Mouse (Mus musculus) midbrain, embryonic 12.5 days (tissue): ENCODE measurements around the gene Gm17349. TPM values are rescaled to one million over a fixed set of nuclear protein-coding genes. Genes with fewer than 3 reads are reported as not detected.

Experiments used
- ATAC-seq: fragments of 200-750 bp; cut with Nextera tagmentation; 2 replicates; pipeline ENCODE4 v1.8.0; 2017; ENCODE audit warnings: low read depth, moderate TSS enrichment, moderate library complexity; ENCODE audit not compliant: low FRiP score
- H3K27ac ChIP-seq: fragments of 300-500 bp; sonication (generic); replicated peaks from 2 replicates; pipeline ENCODE4 v1.5.1; 2016; ENCODE audit warnings: mild to moderate bottlenecking
- H3K27me3 ChIP-seq: fragments of 300-500 bp; sonication (generic); 2 replicates; pipeline ENCODE4 v1.6.1; 2016; ENCODE audit warnings: mild to moderate bottlenecking
- H3K36me3 ChIP-seq: fragments of 300-500 bp; sonication (generic); 2 replicates; pipeline ENCODE4 v1.6.1; 2016
- H3K4me1 ChIP-seq: fragments of 300-500 bp; sonication (generic); 2 replicates; pipeline ENCODE4 v1.6.1; 2016
- H3K4me2 ChIP-seq: fragments of 300-500 bp; sonication (generic); replicated peaks from 2 replicates; pipeline ENCODE4 v1.6.1; 2016; ENCODE audit warnings: mild to moderate bottlenecking, moderate library complexity
- H3K4me3 ChIP-seq: fragments of 300-500 bp; sonication (generic); 2 replicates; pipeline ENCODE4 v1.5.1; 2016; ENCODE audit warnings: mild to moderate bottlenecking
- H3K9ac ChIP-seq: fragments of 300-500 bp; sonication (generic); replicated peaks from 2 replicates; pipeline ENCODE4 v1.6.1; 2016; ENCODE audit warnings: mild to moderate bottlenecking, moderate library complexity
- H3K9me3 ChIP-seq: fragments of 300-500 bp; sonication (generic); 2 replicates; pipeline ENCODE4 v1.6.1; 2016; ENCODE audit warnings: mild to moderate bottlenecking
- WGBS: fragments of 180-500 bp; shearing (Covaris S2); methylation state at CpG from one replicate; pipeline ENCODE4 v1.1.7; 2016; 5-methylcytosine and 5-hydroxymethylcytosine counted together
- polyA plus RNA-seq: library from polyadenylated mRNA; unstranded; fragments of >200 nt; fragmentation: Nextera tagmentation; extraction: Ambion mirVana; gene quantifications from 2 replicates; pipeline ENCODE4 v1.2.1, GENCODE M21; 2016

Gm17349 gene
- polyA plus RNA-seq, 1 experiment from 2014 or later, result not detected

DNA sequence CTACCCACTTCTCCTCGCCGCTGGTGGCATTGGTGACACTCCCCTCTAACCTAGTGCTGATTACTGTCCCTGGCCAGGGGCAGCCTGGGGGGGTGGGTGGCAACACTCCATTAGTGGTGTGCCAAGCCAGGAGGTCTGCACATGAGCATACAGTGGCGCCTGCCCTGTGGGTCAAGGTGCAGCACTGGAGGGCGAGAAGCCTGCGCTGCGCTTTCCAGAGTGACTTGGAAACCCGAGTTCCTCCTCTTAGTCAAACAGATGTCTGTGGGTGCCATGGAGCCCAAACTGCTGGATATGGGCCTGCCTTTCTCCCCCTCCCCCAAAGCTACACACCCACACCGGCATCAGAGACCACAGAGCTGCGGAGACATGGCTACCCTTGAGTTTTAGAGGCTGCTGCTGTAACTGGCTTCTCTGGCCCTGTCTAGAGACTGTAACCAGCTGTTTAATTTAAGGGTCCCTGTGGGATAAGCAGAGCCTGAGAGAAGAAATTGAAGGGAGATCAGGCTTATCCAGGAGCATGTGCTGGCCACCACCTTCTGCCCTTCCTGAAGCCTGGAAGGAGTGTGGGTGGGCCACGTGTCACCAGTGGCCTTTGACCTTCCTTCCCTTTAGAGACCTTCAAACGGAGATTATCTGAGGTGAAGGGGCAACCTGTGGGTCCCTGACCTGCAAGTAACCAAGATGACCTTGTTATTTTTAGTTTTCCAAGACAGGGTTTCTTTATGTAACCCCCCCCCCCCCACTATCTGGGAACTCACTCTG lies 10.9 kb upstream of the Gm17349 start:
- ATAC-seq, result no peak
- no peak overlapping the region for H3K4me3 ChIP-seq
- no peak overlapping the region for H3K4me2 ChIP-seq
- no peaks in the 10 kb centered on the region for H3K27me3 ChIP-seq
- peaks cover 77% of the 10 kb centered on the region for H3K36me3 ChIP-seq
- H3K9me3 ChIP-seq, result no peaks in the 10 kb centered on the region
- H3K9ac ChIP-seq, result no peak overlapping the region
- H3K4me1 ChIP-seq, result peaks cover 17% of the 10 kb centered on the region
- 80% methylated on average over 11 of the region's 11 CpGs for WGBS
- peak overlapping the region; percentile 40; the same call in 1 of the 2 replicates for H3K27ac ChIP-seq

DNA sequence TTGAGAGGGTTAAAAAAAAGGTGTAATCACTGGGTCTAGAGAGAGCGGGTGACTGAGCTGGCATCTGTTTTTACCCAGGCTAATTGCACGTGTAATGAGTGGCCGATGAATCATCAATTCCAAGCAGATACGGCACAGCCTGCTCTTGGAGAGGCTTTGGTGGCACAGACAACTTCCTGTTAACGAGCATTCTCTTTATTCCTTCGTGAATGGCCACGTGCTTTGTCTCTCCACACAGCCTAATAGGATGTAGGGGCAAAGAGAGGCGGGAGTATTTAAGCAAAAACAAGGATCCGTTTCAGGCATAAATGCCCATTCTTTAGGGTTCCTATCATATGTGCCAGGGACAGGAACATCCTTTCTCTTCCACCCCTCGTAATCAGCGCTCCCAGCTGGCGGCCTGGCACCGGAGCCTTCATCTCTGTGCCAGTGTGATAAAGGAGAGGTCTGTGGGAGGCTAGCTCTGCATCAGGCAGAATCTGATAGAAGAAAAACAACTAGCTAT lies 10.1 kb upstream of the Gm17349 start:
- no peaks in the 10 kb centered on the region for H3K27me3 ChIP-seq
- 83% methylated on average over 13 of the region's 13 CpGs for WGBS
- peak overlapping the region; percentile 40; the same call in 1 of the 2 replicates for H3K27ac ChIP-seq
- H3K36me3 ChIP-seq, result peaks cover 82% of the 10 kb centered on the region
- H3K4me1 ChIP-seq, result peaks cover 17% of the 10 kb centered on the region
- H3K9me3 ChIP-seq, result no peaks in the 10 kb centered on the region
- no peak for ATAC-seq
- no peak overlapping the region for H3K9ac ChIP-seq
- H3K4me3 ChIP-seq, result no peak overlapping the region
- no peak overlapping the region for H3K4me2 ChIP-seq

DNA sequence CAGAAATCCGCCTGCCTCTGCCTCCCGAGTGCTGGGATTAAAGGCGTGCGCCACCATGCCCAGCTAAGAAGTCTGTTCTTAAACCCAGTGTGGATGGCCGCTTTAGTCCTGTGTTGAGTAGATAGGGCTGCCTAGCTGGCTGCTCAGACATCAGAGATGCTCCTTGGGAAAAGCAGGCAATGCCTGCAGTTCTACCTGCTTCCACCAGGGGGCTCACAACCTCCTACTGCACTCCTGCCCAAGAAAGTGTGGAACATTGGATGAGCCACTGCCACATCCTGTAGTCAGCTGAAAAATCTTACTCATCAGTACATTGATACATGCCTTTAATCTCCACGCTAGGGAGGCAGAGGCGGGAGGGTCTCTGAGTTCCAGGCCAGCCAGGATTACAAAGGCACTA lies 9.6 kb upstream of the Gm17349 start:
- H3K27ac ChIP-seq, result peak overlapping the region; percentile 50; the same call in 1 of the 2 replicates
- WGBS, result 42% methylated on average over 7 of the region's 7 CpGs

DNA sequence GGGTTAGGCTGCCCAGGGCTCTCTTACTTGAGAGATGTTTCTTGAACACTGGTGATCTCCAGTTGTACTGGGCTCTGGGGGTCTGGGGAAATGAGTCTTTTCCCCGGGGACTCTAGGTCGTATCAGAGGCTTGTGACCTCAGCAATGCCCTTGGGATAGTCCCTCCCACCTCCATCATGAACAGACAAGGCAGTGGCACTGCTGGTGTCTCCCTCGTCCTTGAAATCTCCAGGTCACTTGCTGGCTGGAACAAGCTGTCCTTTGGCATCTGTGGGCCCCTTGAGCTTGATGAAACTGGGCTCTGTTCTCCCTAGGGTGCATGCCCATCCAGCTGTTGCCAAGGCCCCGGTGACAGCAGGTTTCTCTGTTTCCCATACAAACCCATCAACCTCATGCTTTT lies 8.9 kb upstream of the Gm17349 start:
- peaks cover 17% of the 10 kb centered on the region for H3K4me1 ChIP-seq
- no peaks in the 10 kb centered on the region for H3K27me3 ChIP-seq
- 73% methylated on average over 4 of the region's 4 CpGs for WGBS
- H3K9me3 ChIP-seq, result no peaks in the 10 kb centered on the region
- H3K4me3 ChIP-seq, result no peak overlapping the region
- no peak overlapping the region for H3K4me2 ChIP-seq
- H3K27ac ChIP-seq, result peak overlapping the region; percentile 50; the same call in 1 of the 2 replicates
- ATAC-seq, result no peak
- H3K9ac ChIP-seq, result no peak overlapping the region
- peaks cover 87% of the 10 kb centered on the region for H3K36me3 ChIP-seq

More for the DNA sequence above, 9.6 kb upstream of the Gm17349 start:
- H3K4me1 ChIP-seq, result peaks cover 17% of the 10 kb centered on the region
- no peaks in the 10 kb centered on the region for H3K9me3 ChIP-seq
- no peak overlapping the region for H3K4me3 ChIP-seq
- peak; percentile 45; the same call in 1 of the 2 replicates for ATAC-seq
- peaks cover 82% of the 10 kb centered on the region for H3K36me3 ChIP-seq
- H3K9ac ChIP-seq, result no peak overlapping the region
- no peaks in the 10 kb centered on the region for H3K27me3 ChIP-seq
- no peak overlapping the region for H3K4me2 ChIP-seq

DNA sequence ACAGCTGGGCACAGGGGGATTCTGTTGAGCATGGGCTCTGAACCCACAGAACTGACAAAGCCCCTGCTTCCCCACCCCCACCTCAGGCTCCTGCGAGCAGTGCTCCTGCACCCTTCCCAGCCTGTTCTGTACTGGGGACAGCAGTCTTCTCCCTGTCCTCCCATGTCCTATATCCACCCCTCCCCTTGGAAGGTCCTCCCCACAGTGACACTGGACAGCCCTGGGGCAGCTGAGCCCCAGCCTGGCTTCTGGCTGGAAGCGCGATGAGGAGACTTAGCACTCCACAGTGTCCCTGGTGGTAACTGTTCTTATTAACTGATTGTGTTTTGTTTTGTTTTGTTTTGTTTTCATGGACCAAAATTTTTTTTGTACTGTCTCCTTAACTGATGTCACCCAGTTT lies 8.3 kb upstream of the Gm17349 start:
- H3K27me3 ChIP-seq, result no peaks in the 10 kb centered on the region
- peaks cover 17% of the 10 kb centered on the region for H3K4me1 ChIP-seq
- H3K9me3 ChIP-seq, result no peaks in the 10 kb centered on the region
- WGBS, result 71% methylated on average over 3 of the region's 3 CpGs
- H3K36me3 ChIP-seq, result peaks cover 88% of the 10 kb centered on the region
- no peak overlapping the region for H3K4me2 ChIP-seq
- ATAC-seq, result no peak
- H3K9ac ChIP-seq, result no peak overlapping the region
- H3K4me3 ChIP-seq, result no peak overlapping the region
- H3K27ac ChIP-seq, result peak overlapping the region; percentile 50

DNA sequence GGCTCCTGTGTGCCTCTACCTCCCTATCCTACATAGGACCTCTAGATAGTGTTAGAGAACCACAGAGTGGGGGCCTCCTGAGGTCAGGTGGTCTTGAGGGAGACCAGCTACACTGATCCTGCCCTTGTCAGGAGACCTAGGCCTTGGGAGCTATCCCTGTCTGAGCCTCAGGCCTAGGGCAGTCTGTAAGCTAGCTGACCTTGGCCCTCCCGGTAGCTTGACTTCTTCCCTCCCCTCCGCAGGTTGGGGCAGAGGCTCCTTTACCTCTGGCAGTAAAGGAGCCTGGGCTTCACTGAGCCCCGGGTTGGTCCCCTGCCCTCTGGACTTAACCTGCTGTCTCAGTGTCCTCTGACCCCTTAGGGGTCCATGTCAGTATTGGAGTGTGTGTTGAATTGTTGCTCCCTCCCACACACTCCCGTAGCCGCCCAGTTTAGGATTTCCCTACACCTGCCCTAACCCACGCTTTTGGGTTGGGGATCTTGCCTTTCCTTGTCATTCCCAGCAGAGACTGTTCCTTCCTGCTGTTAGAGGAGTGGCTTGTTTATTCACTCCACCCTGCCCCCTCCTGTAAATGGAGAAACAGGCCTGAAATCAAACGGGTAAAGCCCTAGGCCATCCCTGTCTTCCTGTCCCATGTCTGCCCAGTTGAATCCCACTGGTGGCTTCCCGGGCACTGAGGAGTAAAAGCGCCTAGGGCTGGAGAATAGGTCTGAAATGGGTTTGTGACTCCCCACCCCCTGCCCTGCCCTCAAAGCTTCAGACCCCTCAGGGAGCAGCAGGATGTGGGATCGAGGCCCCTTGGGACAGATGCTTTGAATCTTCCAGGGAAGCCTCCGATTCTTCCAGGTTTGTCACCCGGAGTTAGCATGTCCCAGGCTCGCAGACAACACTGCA lies 7.6 kb upstream of the Gm17349 start:
- 69% methylated on average over 13 of the region's 13 CpGs for WGBS

DNA sequence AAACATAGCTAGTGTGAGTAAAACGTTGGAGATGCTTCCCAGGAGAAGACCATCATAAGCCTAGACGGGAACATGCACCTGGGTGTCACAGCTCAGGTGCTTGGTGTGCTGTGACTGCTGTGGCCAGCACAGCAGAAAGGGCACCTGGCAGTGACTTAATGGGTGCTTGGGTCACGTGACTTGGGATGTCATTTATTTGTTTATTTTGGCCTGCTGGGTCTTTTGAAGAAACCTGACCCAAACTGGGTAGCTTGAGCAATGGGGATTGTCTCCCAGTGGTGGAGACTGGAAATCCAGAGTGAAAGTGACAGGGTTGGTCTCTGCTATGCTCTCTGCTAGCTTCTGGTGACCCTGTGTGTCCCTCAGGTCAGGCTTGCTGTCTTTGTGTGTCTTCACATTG lies 6.2 kb upstream of the Gm17349 start:
- no peak for ATAC-seq

More for the DNA sequence above, 7.6 kb upstream of the Gm17349 start:
- no peak overlapping the region for H3K4me3 ChIP-seq
- H3K27ac ChIP-seq, result peak overlapping the region; percentile 50
- H3K9ac ChIP-seq, result no peak overlapping the region
- H3K27me3 ChIP-seq, result no peaks in the 10 kb centered on the region
- peaks cover 88% of the 10 kb centered on the region for H3K36me3 ChIP-seq
- no peak overlapping the region for H3K4me2 ChIP-seq
- H3K4me1 ChIP-seq, result peaks cover 17% of the 10 kb centered on the region
- no peak; the same call in 1 of the 2 replicates for ATAC-seq
- no peaks in the 10 kb centered on the region for H3K9me3 ChIP-seq

DNA sequence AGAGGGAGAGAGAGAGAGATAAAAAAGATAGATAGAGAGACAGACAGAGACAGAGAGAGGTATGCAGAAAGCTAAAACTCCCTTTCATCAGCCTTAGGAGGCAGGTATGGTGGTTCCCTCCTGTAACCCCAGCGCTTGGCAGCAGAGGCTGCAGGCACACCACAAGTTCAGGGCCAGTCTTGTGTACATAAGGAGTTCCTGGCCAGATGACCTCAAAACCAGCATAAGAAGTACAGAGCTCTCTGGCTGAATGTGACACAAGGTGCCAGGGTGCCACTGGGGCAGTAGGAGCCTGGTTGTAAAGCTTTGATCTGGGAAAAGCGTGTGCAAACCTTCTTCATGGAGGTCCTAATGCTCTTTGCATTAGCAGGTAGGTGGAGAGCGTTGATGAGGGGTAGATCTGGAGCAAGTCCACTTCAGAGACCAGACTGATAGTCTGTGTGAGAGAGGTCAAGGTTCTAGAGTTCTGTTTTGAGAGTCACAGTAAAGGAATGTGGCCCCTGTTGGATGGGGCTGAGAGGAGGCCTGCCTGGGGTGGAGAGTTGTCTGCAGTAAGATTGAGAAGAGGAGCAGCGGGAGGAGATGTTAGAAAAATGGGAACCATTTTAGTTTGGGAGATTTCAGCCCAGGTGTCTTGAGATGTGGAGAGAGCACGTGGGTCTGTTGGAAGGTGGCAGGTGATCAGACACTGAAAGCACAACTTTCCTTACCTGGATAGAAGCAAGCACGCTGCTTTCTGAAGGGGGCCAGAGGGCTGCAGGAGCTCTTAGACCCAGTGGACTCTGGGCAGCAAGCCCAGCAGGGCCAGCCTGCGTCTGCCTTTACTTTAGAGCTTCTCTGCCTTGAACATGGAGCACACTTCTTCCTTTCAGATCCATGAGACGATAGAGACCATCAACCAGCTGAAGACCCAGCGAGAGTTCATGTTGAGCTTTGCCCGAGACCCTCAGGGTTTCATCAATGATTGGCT lies 5.2 kb upstream of the Gm17349 start:
- H3K9ac ChIP-seq, result no peak overlapping the region
- 90% methylated on average over 10 of the region's 10 CpGs for WGBS
- no peak overlapping the region for H3K27ac ChIP-seq
- peaks cover 92% of the 10 kb centered on the region for H3K36me3 ChIP-seq
- H3K9me3 ChIP-seq, result no peaks in the 10 kb centered on the region
- H3K4me1 ChIP-seq, result peaks cover 3% of the 10 kb centered on the region
- no peak overlapping the region for H3K4me3 ChIP-seq
- ATAC-seq, result no peak
- H3K27me3 ChIP-seq, result no peaks in the 10 kb centered on the region
- H3K4me2 ChIP-seq, result no peak overlapping the region

More for the DNA sequence above, 6.2 kb upstream of the Gm17349 start:
- Histone ChIP-seq H3K4me2 (no peak overlapping the region), H3K36me3 (peaks cover 93% of the 10 kb centered on the region), H3K9me3 (no peaks in the 10 kb centered on the region), H3K4me1 (peaks cover 13% of the 10 kb centered on the region), H3K27me3 (no peaks in the 10 kb centered on the region), H3K9ac (no peak overlapping the region), H3K4me3 (no peak overlapping the region), H3K27ac (no peak overlapping the region)
- WGBS, result 86% methylated on average over 3 of the region's 3 CpGs

DNA sequence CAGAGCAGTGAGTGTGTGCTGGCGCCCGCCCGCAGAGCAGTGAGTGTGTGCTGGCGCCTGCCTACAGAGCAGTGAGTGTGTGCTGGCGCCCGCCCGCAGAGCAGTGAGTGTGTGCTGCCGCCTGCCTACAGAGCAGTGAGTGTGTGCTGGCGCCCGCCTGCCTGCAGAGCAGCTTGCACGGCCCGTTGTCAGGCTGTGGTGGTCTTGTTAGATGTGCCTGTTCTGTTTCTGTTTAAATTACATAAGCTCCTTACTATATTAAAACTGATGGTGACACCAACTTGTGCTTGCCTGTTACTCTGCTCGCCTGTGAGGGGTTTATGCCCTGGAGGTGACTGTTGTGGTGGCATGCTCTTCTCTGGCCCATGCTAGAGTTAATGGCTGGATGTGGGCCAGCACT lies 2.9 kb upstream of the Gm17349 start:
- H3K4me1 ChIP-seq, result peaks cover 19% of the 10 kb centered on the region
- H3K27me3 ChIP-seq, result no peaks in the 10 kb centered on the region
- no peak overlapping the region for H3K27ac ChIP-seq
- no peak overlapping the region for H3K4me2 ChIP-seq
- WGBS, result 97% methylated on average over 13 of the region's 13 CpGs
- no peaks in the 10 kb centered on the region for H3K9me3 ChIP-seq
- no peak overlapping the region for H3K4me3 ChIP-seq
- no peak overlapping the region for H3K9ac ChIP-seq
- no peak for ATAC-seq
- H3K36me3 ChIP-seq, result peaks cover 86% of the 10 kb centered on the region

DNA sequence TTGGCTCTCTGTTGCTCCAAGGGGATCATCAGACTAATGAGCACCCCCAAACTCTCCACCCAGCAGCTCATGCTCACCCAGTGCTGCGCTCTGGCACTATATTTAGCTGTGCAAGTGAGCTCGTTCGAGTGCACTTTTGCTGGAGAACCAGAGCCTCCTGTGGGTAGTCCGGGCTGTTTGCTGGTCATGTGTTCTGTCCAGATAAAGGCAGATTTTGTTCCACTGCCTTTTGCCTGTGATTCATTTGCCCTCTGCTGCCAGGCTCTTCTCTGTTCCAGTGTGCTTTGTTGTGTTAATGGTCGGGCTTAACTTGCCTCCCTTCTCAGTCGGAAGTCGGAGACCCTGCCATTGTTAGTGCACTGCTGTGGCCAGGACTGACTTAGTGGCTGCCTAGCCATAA lies 409 bp downstream of the Gm17349 start:
- Histone ChIP-seq H3K9ac (peak overlapping the region; percentile 97), H3K36me3 (peaks cover 53% of the 10 kb centered on the region), H3K4me1 (peaks cover 33% of the 10 kb centered on the region), H3K9me3 (no peaks in the 10 kb centered on the region), H3K4me3 (peak overlapping the region; percentile 85), H3K27ac (peak overlapping the region; percentile 96), H3K27me3 (no peaks in the 10 kb centered on the region), H3K4me2 (peak overlapping the region; percentile 91)
- ATAC-seq, result no peak
- 19% methylated on average over 7 of the region's 7 CpGs for WGBS

DNA sequence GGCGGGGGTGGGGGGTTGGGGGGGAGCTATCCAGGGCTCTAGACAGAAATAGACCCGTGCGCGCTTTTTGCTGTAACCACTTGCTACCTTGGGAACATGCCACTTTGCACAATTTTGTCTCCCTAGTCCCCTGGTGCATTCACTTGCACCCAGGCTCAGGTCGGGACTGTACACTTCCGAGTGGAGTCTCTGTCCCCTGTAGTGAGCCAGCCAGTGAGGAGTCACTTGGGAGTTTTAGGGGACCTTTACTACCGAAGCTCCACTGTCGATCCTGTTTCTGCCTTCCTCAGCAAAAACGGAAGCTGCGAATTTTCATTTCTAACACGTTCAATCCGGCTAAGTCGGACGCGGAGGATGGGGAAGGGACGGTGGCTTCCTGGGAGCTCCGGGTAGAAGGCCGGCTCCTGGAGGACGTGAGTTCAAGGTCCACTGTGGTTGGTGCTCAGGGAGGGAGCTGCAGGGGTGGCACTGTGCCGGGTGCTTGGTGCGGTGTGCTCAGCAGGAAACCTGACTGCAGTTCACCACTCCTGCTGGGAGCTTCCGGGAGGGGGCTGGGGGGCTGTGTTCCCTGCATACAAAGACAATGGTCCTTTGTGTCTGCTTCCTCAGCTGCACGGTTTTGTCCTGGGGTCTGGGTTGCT lies 1.1 kb downstream of the Gm17349 start:
- Histone ChIP-seq H3K9me3 (no peaks in the 10 kb centered on the region), H3K9ac (peak overlapping the region; percentile 97), H3K27me3 (no peaks in the 10 kb centered on the region), H3K4me1 (peaks cover 33% of the 10 kb centered on the region), H3K36me3 (peaks cover 52% of the 10 kb centered on the region), H3K4me3 (peak overlapping the region; percentile 85), H3K27ac (peak overlapping the region; percentile 96), H3K4me2 (peak overlapping the region; percentile 91)
- 21% methylated on average over 23 of the region's 23 CpGs for WGBS
- no peak for ATAC-seq
